In the genomic region with DNA sequence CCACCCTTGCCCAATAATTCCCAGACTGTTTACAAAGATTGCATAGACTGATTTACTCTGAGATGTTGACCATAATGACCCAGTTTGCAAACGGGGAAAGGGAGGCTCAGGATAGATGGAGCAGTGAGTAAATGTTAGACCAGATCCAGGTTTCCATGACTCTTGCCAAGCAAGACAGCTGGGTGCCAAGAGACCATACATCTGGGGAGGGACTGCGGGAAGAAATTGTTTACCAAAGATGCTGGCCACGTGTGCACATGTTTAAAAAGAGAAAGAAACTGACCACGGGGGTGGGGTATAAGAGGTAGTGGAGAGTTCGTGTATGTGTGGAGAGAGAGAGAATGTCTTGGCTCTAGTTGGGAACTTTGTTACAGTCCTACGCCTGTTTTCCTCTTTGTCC, we compare ENCODE assay signal across 26 mouse cellular contexts.
DNase-seq lines count a peak whose midpoint lies in the region; ATAC-seq and TF ChIP-seq lines count a peak whose summit lies in the region.
"Had no signal": no experiment of that assay in that cellular context is flagged by ENCODE, and none has a peak within 500 bp of the region (broad histone marks: within the 10 kb centered on the region; RNA-seq: fewer than 3 reads in every experiment).

No protein-coding gene starts in this region.

- WGBS in lung, embryonic 14.5 days: 33% methylated on average over 6 of the region's 6 CpGs
- WGBS in embryonic facial prominence, embryonic 15.5 days: 36% methylated on average over 6 of the region's 6 CpGs
- WGBS in hindbrain, embryonic 14.5 days: 80% methylated on average over 6 of the region's 6 CpGs

- H3K4me1 ChIP-seq in lung, embryonic 14.5 days (ENCODE audit: insufficient read depth): peaks cover 2% of the 10 kb centered on the region
- H3K4me1 ChIP-seq in embryonic facial prominence, embryonic 15.5 days: peaks cover 20% of the 10 kb centered on the region
- H3K4me1 ChIP-seq in hindbrain, embryonic 14.5 days (replicated peaks; ENCODE audit: control insufficient read depth, insufficient read depth, low read length): no peaks in the 10 kb centered on the region
- H3K4me1 ChIP-seq: midbrain, embryonic 15.5 days had no signal

- TF ChIP-seq CTCF in gastrocnemius, adult 2 months (IDR thresholded peaks at IDR 0.05): no peak
- no peak for TF ChIP-seq CTCF in lung, embryonic 14.5 days (IDR thresholded peaks at IDR 0.05; ENCODE audit: low read depth)

- DNase-seq in gastrocnemius, adult 2 months: no peak
- DNase-seq in gastrocnemius, adult 8-10 months (ENCODE audit: low spot score in 2 of 2): no peak
- peak; percentile 59 for DNase-seq in lung, embryonic 14.5 days
- DNase-seq in lung, postnatal 36 days: no peak
- DNase-seq in kidney, adult 11 months: no peak
- no peak for DNase-seq in hindbrain, embryonic 14.5 days (ENCODE audit: low spot score)
- DNase-seq: adrenal gland, adult 2 months; cerebellum, adult 11 months; cerebellum, adult 9-11 months; kidney, adult 18-20 months; kidney, postnatal 10 days; layer of hippocampus, postnatal 36 days; liver; liver, postnatal 0 days; thymus, adult 18-20 months; thymus, postnatal 4 days had no signal

- ATAC-seq in lung, embryonic 14.5 days (ENCODE audit: insufficient read depth): peak; percentile 42; the same call in 1 of the 2 replicates
- ATAC-seq in embryonic facial prominence, embryonic 15.5 days (ENCODE audit: insufficient number of reproducible peaks, low FRiP score, low TSS enrichment, low read depth): peak; percentile 31
- ATAC-seq in hindbrain, embryonic 14.5 days (ENCODE audit: low FRiP score): no peak
- ATAC-seq: CD4-positive, CD25-positive, alpha-beta regulatory T cell, adult 4 months; hindbrain, embryonic 16.5 days; liver, postnatal 0 days; midbrain, embryonic 15.5 days; Patski had no signal

- H3ac ChIP-seq in myocyte (ENCODE audit: control insufficient read depth, insufficient read length): no peak overlapping the region

- no peak for TF ChIP-seq POLR2A in myocyte (IDR thresholded peaks at IDR 0.05; ENCODE audit: insufficient read length, low read depth)

- H3K79me2 ChIP-seq in myocyte (ENCODE audit: control insufficient read depth, insufficient read depth): no peaks in the 10 kb centered on the region

- H3K4me3 ChIP-seq in gastrocnemius, adult 2 months: no peak overlapping the region
- H3K4me3 ChIP-seq in lung, embryonic 14.5 days (ENCODE audit: low read depth, low read length): no peak overlapping the region
- no peak overlapping the region for H3K4me3 ChIP-seq in embryonic facial prominence, embryonic 15.5 days (replicated peaks)
- H3K4me3 ChIP-seq in myocyte: no peak overlapping the region
- H3K4me3 ChIP-seq in hindbrain, embryonic 14.5 days (replicated peaks; ENCODE audit: low read length): no peak overlapping the region
- H3K4me3 ChIP-seq: heart, embryonic 15.5 days; layer of hippocampus, adult 2 months; midbrain, embryonic 15.5 days; neural tube, embryonic 13.5 days had no signal

- no peaks in the 10 kb centered on the region for H3K9me3 ChIP-seq in lung, embryonic 14.5 days (ENCODE audit: low read depth, low read length)
- no peaks in the 10 kb centered on the region for H3K9me3 ChIP-seq in embryonic facial prominence, embryonic 15.5 days (replicated peaks)
- no peaks in the 10 kb centered on the region for H3K9me3 ChIP-seq in hindbrain, embryonic 14.5 days (ENCODE audit: control insufficient read depth, low read length)
- H3K9me3 ChIP-seq: heart, embryonic 15.5 days; midbrain, embryonic 15.5 days; neural tube, embryonic 13.5 days had no signal

- intact Hi-C loops in gastrocnemius, adult 2 months (cut with DNase I): no loop called here

- H3K27me3 ChIP-seq in lung, embryonic 14.5 days (ENCODE audit: insufficient read depth, low read length): no peaks in the 10 kb centered on the region
- no peaks in the 10 kb centered on the region for H3K27me3 ChIP-seq in embryonic facial prominence, embryonic 15.5 days
- no peaks in the 10 kb centered on the region for H3K27me3 ChIP-seq in myocyte (ENCODE audit: control insufficient read depth, insufficient read depth, insufficient read length)
- H3K27me3 ChIP-seq in hindbrain, embryonic 14.5 days (ENCODE audit: control insufficient read depth, insufficient read depth, low read length): no peaks in the 10 kb centered on the region
- H3K27me3 ChIP-seq: heart, embryonic 15.5 days; midbrain, embryonic 15.5 days; neural tube, embryonic 13.5 days; Patski had no signal

- H3K36me3 ChIP-seq in lung, embryonic 14.5 days (ENCODE audit: insufficient read depth): no peaks in the 10 kb centered on the region
- no peaks in the 10 kb centered on the region for H3K36me3 ChIP-seq in embryonic facial prominence, embryonic 15.5 days
- no peaks in the 10 kb centered on the region for H3K36me3 ChIP-seq in myocyte (ENCODE audit: control insufficient read depth, insufficient read depth)
- no peaks in the 10 kb centered on the region for H3K36me3 ChIP-seq in hindbrain, embryonic 14.5 days (replicated peaks; ENCODE audit: control insufficient read depth, insufficient read depth)
- H3K36me3 ChIP-seq: heart, embryonic 15.5 days; midbrain, embryonic 15.5 days; neural tube, embryonic 13.5 days had no signal

- 0 out of 2 replicates have a peak overlapping the region, but pooled peaks have one; percentile 12 for H3K27ac ChIP-seq in gastrocnemius, adult 2 months
- 0 out of 2 replicates have a peak overlapping the region, but pooled peaks have one; percentile 10 for H3K27ac ChIP-seq in lung, embryonic 14.5 days (ENCODE audit: low read depth)
- peak overlapping the region; percentile 75 for H3K27ac ChIP-seq in embryonic facial prominence, embryonic 15.5 days (replicated peaks)
- H3K27ac ChIP-seq in hindbrain, embryonic 14.5 days: no peak overlapping the region
- H3K27ac ChIP-seq: heart, embryonic 15.5 days; layer of hippocampus, adult 2 months; macrophage; midbrain, embryonic 15.5 days had no signal

- H3K4me2 ChIP-seq in lung, embryonic 14.5 days: no peak overlapping the region
- H3K4me2 ChIP-seq in embryonic facial prominence, embryonic 15.5 days (replicated peaks): no peak overlapping the region
- no peak overlapping the region for H3K4me2 ChIP-seq in myocyte (ENCODE audit: low read depth)
- H3K4me2 ChIP-seq in hindbrain, embryonic 14.5 days (replicated peaks): no peak overlapping the region
- H3K4me2 ChIP-seq: heart, embryonic 15.5 days; midbrain, embryonic 15.5 days; neural tube, embryonic 13.5 days had no signal

- no peak overlapping the region for H3K9ac ChIP-seq in lung, embryonic 14.5 days
- no peak overlapping the region for H3K9ac ChIP-seq in embryonic facial prominence, embryonic 15.5 days
- no peak overlapping the region for H3K9ac ChIP-seq in hindbrain, embryonic 14.5 days
- H3K9ac ChIP-seq: heart, embryonic 15.5 days; liver, postnatal 0 days; midbrain, embryonic 15.5 days; neural tube, embryonic 13.5 days had no signal

TF ChIP-seq in myocyte, 11 proteins besides CTCF, POLR2A, EP300 and RAD21:
- peak; percentile 21 for TF ChIP-seq USF1 (IDR thresholded peaks at IDR 0.05; ENCODE audit: low read depth)
- TF ChIP-seq TCF12 (IDR thresholded peaks at IDR 0.05; ENCODE audit: insufficient read depth, poor library complexity, severe bottlenecking): no peak
